In genomic region chr5:64710236-64710635, GRCm38 (mm10) we compare ENCODE assay signal across 19 mouse cellular contexts.
DNase-seq lines count a peak whose midpoint lies in the region; ATAC-seq and TF ChIP-seq lines count a peak whose summit lies in the region.
"Had no signal": no experiment of that assay in that cellular context is flagged by ENCODE, and none has a peak within 500 bp of the region (broad histone marks: within the 10 kb centered on the region; RNA-seq: fewer than 3 reads in every experiment).

No protein-coding gene starts in this region.

- no peaks in the 10 kb centered on the region for H3K4me1 ChIP-seq in kidney, adult 2 months (ENCODE audit: control insufficient read depth, insufficient read depth, low read length)
- peaks cover 29% of the 10 kb centered on the region for H3K4me1 ChIP-seq in midbrain, embryonic 10.5 days
- peaks cover 3% of the 10 kb centered on the region; the same call in 1 of the 2 replicates for H3K4me1 ChIP-seq in midbrain, embryonic 11.5 days (ENCODE audit: control insufficient read depth, insufficient read depth, low read length)
- peaks cover 20% of the 10 kb centered on the region for H3K4me1 ChIP-seq in small intestine, adult 2 months (ENCODE audit: control insufficient read depth, insufficient read depth, insufficient read length, low read length)

- no peak overlapping the region for H3K9ac ChIP-seq in midbrain, embryonic 11.5 days (ENCODE audit: low read length)
- H3K9ac ChIP-seq: hindbrain, embryonic 13.5 days; lung, embryonic 15.5 days; midbrain, embryonic 12.5 days had no signal

- no peaks in the 10 kb centered on the region; the same call in 1 of the 2 replicates for H3K9me3 ChIP-seq in midbrain, embryonic 10.5 days (replicated peaks)
- H3K9me3 ChIP-seq in midbrain, embryonic 11.5 days (ENCODE audit: control insufficient read depth, low read length): no peaks in the 10 kb centered on the region
- H3K9me3 ChIP-seq: hindbrain, embryonic 13.5 days; lung, embryonic 15.5 days; midbrain, embryonic 12.5 days had no signal

- WGBS in kidney, adult 2 months: 48% methylated on average over 3 of the region's 3 CpGs
- WGBS in midbrain, embryonic 10.5 days: 85% methylated on average over 3 of the region's 3 CpGs
- WGBS in midbrain, embryonic 11.5 days: 80% methylated on average over 3 of the region's 3 CpGs
- 25% methylated on average over 3 of the region's 3 CpGs for WGBS in small intestine, adult 2 months

- intact Hi-C loops in gastrocnemius, adult 2 months (cut with DNase I): no loop called here

- H3K36me3 ChIP-seq in kidney, adult 2 months (ENCODE audit: control insufficient read depth, insufficient read depth, low read length): no peaks in the 10 kb centered on the region
- no peaks in the 10 kb centered on the region for H3K36me3 ChIP-seq in midbrain, embryonic 10.5 days
- H3K36me3 ChIP-seq in midbrain, embryonic 11.5 days (ENCODE audit: control insufficient read depth, insufficient read depth, low read length): no peaks in the 10 kb centered on the region
- H3K36me3 ChIP-seq in small intestine, adult 2 months (ENCODE audit: control insufficient read depth, insufficient read depth, low read length): no peaks in the 10 kb centered on the region
- H3K36me3 ChIP-seq: hindbrain, embryonic 13.5 days; lung, embryonic 15.5 days; midbrain, embryonic 12.5 days had no signal

- DNase-seq in kidney, adult 2 months: peak; percentile 28
- DNase-seq in kidney, adult 11 months: no peak
- DNase-seq in midbrain, embryonic 10.5 days (ENCODE audit: low spot score): no peak
- no peak for DNase-seq in midbrain, embryonic 11.5 days (ENCODE audit: low spot score, missing footprints)
- DNase-seq in gastrocnemius, adult 2 months: no peak
- no peak for DNase-seq in adrenal gland, postnatal 4 days (ENCODE audit: low spot score in 2 of 2)
- DNase-seq: adrenal gland, postnatal 36 days; B cell, adult 2 months; cerebellum, adult 2 months; cerebellum, postnatal 36 days; kidney, postnatal 4 days; thymus, postnatal 4 days had no signal

- no peak for ATAC-seq in midbrain, embryonic 11.5 days (ENCODE audit: low FRiP score)
- ATAC-seq: forebrain, embryonic 14.5 days; inflammation-experienced regulatory T-cells, adult 6 months had no signal

- no peak for TF ChIP-seq CTCF in kidney, adult 2 months (conservative IDR thresholded peaks at IDR 0.05; ENCODE audit: insufficient read depth, insufficient read length, low read depth, low read length)
- TF ChIP-seq CTCF in small intestine, adult 2 months (IDR thresholded peaks at IDR 0.05; ENCODE audit: extremely low read depth, insufficient read length, insufficient replicate concordance, low read depth, low read length): no peak
- TF ChIP-seq CTCF in gastrocnemius, adult 2 months (IDR thresholded peaks at IDR 0.05): no peak

- H3K4me2 ChIP-seq in midbrain, embryonic 11.5 days: no peak overlapping the region
- H3K4me2 ChIP-seq: hindbrain, embryonic 13.5 days; lung, embryonic 15.5 days; midbrain, embryonic 12.5 days had no signal

- H3K27me3 ChIP-seq in kidney, adult 2 months (replicated peaks; ENCODE audit: control insufficient read depth, insufficient read depth, low read length): no peaks in the 10 kb centered on the region
- no peaks in the 10 kb centered on the region for H3K27me3 ChIP-seq in midbrain, embryonic 10.5 days (ENCODE audit: low read depth, poor library complexity, severe bottlenecking)
- no peaks in the 10 kb centered on the region for H3K27me3 ChIP-seq in midbrain, embryonic 11.5 days (ENCODE audit: control insufficient read depth, insufficient read depth, low read length)
- no peaks in the 10 kb centered on the region for H3K27me3 ChIP-seq in small intestine, adult 2 months (ENCODE audit: control insufficient read depth, insufficient read depth, low read length)
- H3K27me3 ChIP-seq: hindbrain, embryonic 13.5 days; lung, embryonic 15.5 days; midbrain, embryonic 12.5 days had no signal

- no peak overlapping the region for H3K27ac ChIP-seq in kidney, adult 2 months (ENCODE audit: insufficient read depth, low read depth, low read length)
- peak overlapping the region; percentile 71 for H3K27ac ChIP-seq in midbrain, embryonic 10.5 days (replicated peaks)
- no peak overlapping the region for H3K27ac ChIP-seq in midbrain, embryonic 11.5 days (ENCODE audit: low read depth, low read length)
- H3K27ac ChIP-seq in small intestine, adult 2 months (ENCODE audit: insufficient read depth, low read depth, low read length): peak overlapping the region; percentile 89
- H3K27ac ChIP-seq in gastrocnemius, adult 2 months: no peak overlapping the region
- H3K27ac ChIP-seq: hindbrain, embryonic 13.5 days; lung, embryonic 15.5 days; macrophage; midbrain, embryonic 12.5 days had no signal

- TF ChIP-seq POLR2A in kidney, adult 2 months (IDR thresholded peaks at IDR 0.05; ENCODE audit: low read depth, low read length): no peak
- no peak for TF ChIP-seq POLR2A in small intestine, adult 2 months (IDR thresholded peaks at IDR 0.05; ENCODE audit: low read depth, low read length)

- H3K4me3 ChIP-seq in kidney, adult 2 months (ENCODE audit: insufficient read depth, low read depth, low read length): no peak overlapping the region
- H3K4me3 ChIP-seq in midbrain, embryonic 10.5 days: no peak overlapping the region
- H3K4me3 ChIP-seq in midbrain, embryonic 11.5 days (ENCODE audit: low read depth, low read length): no peak overlapping the region
- no peak overlapping the region for H3K4me3 ChIP-seq in small intestine, adult 2 months (ENCODE audit: low read depth, low read length)
- H3K4me3 ChIP-seq in gastrocnemius, adult 2 months: no peak overlapping the region
- H3K4me3 ChIP-seq: hindbrain, embryonic 13.5 days; lung, embryonic 15.5 days; midbrain, embryonic 12.5 days had no signal

Comparison
In these comparisons a context has a peak if more than half of its experiments do, and no peak if none do; other contexts are left out.
1. H3K27ac ChIP-seq: peak in midbrain, embryonic 10.5 days (single experiment) and small intestine, adult 2 months (single experiment); none in kidney, adult 2 months (single experiment), midbrain, embryonic 11.5 days (single experiment) and gastrocnemius, adult 2 months (single experiment).